Mouse (Mus musculus): ENCODE measurements at regions not wholly inside any gene's neighbourhood (a gene's known extent, or its start where the extent isn't known, plus 50 kb on each side); places are given as distances from the start of the nearest gene placed in this dataset.

DNA sequence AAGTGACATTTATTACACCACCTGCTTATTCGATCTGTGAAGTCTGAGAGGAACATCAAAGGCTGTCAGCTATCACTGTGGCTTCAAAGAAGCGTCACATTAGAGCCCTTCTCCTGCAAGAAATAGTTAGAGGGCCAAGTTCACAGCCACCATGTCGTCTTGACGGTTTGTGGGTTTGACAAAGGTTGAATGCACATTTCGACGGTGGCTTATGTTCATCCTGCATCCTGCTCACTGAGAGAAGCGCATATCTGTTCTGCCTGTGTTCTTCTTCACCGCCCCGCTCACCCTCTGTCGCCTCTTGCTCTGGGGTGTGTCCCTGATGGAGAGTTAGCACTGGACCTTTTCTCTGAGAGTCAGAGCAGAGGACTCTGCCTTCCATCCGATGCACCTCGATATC is 67.2 kb upstream of the 1700021F07Rik start:
- DNase-seq (ENCODE audit: low spot score): no peak
- H3K9ac ChIP-seq (ENCODE audit: low read length): no peak overlapping the region
- H3K4me3 ChIP-seq (ENCODE audit: low read depth, low read length): no peak overlapping the region
- 0 out of 2 replicates have a peak, but pooled peaks cover 3% of the 10 kb centered on the region for H3K9me3 ChIP-seq (ENCODE audit: control insufficient read depth, low read length)
- no peak overlapping the region for H3K27ac ChIP-seq (replicated peaks; ENCODE audit: low read depth, low read length)
- H3K36me3 ChIP-seq (ENCODE audit: control insufficient read depth, insufficient read depth, low read length): no peaks in the 10 kb centered on the region
- no peak for ATAC-seq (ENCODE audit: insufficient number of reproducible peaks, low FRiP score, low TSS enrichment, low read depth)
- H3K4me1 ChIP-seq (ENCODE audit: control insufficient read depth, insufficient read depth, low read length): no peaks in the 10 kb centered on the region
- WGBS: 85% methylated on average over 12 of the region's 12 CpGs
- H3K27me3 ChIP-seq (ENCODE audit: control insufficient read depth, insufficient read depth, low read length): no peaks in the 10 kb centered on the region
- no peak overlapping the region for H3K4me2 ChIP-seq (ENCODE audit: low read depth, severe bottlenecking)

DNA sequence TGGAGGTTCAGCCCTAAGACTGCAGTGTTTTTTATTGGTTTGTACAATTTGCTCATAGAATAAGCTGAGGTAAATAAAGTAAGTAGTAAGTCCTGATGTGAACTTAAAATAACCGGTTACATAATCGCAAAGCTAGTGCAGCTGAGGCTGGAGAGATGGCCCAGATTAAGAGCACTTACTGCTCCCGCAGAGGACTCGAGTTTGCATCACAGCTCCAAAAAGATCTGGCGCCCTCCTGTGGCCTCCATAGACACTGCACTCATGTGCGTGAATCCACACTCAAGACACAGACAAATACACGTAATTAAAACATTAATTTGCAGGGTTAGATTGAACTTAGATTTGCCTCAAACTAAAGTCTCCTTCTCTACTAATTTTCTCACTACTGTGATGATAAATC is 66.3 kb upstream of the 1700021F07Rik start:
- no peak for DNase-seq (ENCODE audit: low spot score)
- H3K9me3 ChIP-seq (ENCODE audit: control insufficient read depth, low read length): 0 out of 2 replicates have a peak, but pooled peaks cover 3% of the 10 kb centered on the region
- WGBS: 86% methylated on average over 7 of the region's 7 CpGs
- no peak for ATAC-seq (ENCODE audit: insufficient number of reproducible peaks, low FRiP score, low TSS enrichment, low read depth)
- H3K27me3 ChIP-seq (ENCODE audit: control insufficient read depth, insufficient read depth, low read length): no peaks in the 10 kb centered on the region
- H3K27ac ChIP-seq (replicated peaks; ENCODE audit: low read depth, low read length): no peak overlapping the region
- H3K36me3 ChIP-seq (ENCODE audit: control insufficient read depth, insufficient read depth, low read length): no peaks in the 10 kb centered on the region
- no peaks in the 10 kb centered on the region for H3K4me1 ChIP-seq (ENCODE audit: control insufficient read depth, insufficient read depth, low read length)
- H3K9ac ChIP-seq (ENCODE audit: low read length): no peak overlapping the region
- H3K4me3 ChIP-seq (ENCODE audit: low read depth, low read length): no peak overlapping the region
- no peak overlapping the region for H3K4me2 ChIP-seq (ENCODE audit: low read depth, severe bottlenecking)

DNA sequence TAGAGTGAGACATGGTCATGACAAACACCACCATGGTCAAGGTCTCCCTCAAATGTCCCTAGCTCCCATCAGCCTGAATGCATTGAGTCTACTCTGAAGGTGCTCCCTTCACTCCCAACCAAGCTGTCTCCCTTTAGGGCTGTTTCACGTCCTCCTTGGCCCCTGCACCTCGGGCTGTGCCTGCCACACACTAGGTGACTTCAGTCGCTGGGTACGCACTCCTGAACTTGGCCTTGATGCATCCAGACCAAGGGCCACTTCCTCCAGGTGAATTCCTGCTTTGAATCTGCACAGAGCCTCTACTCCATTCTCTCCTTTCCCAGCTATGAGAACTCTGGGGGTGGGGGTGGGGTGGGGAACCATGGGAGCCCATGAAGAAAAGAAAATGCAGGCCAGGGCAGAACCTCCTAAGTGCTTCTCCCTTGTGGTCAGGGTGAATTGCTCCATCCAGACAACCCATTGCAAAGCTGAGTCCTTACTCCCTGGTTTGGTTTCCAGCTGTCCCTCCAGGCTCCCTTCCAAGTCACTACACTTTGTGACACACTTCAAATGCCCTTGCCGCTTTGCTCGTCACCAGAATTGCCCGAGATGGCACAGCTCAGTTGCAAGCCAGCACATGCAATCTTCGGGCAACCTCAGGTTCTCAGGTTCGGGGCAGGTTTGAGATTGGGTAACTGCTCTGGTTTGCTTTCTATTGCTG is 65.3 kb upstream of the 1700021F07Rik start:
- H3K4me2 ChIP-seq (ENCODE audit: low read depth, severe bottlenecking): no peak overlapping the region
- H3K27ac ChIP-seq (replicated peaks; ENCODE audit: low read depth, low read length): no peak overlapping the region
- H3K4me3 ChIP-seq (ENCODE audit: low read depth, low read length): no peak overlapping the region
- no peak for DNase-seq (ENCODE audit: low spot score)
- 89% methylated on average over 9 of the region's 9 CpGs for WGBS
- no peaks in the 10 kb centered on the region for H3K36me3 ChIP-seq (ENCODE audit: control insufficient read depth, insufficient read depth, low read length)
- ATAC-seq (ENCODE audit: insufficient number of reproducible peaks, low FRiP score, low TSS enrichment, low read depth): no peak
- 0 out of 2 replicates have a peak, but pooled peaks cover 3% of the 10 kb centered on the region for H3K9me3 ChIP-seq (ENCODE audit: control insufficient read depth, low read length)
- H3K27me3 ChIP-seq (ENCODE audit: control insufficient read depth, insufficient read depth, low read length): no peaks in the 10 kb centered on the region
- H3K4me1 ChIP-seq (ENCODE audit: control insufficient read depth, insufficient read depth, low read length): no peaks in the 10 kb centered on the region
- H3K9ac ChIP-seq (ENCODE audit: low read length): no peak overlapping the region

DNA sequence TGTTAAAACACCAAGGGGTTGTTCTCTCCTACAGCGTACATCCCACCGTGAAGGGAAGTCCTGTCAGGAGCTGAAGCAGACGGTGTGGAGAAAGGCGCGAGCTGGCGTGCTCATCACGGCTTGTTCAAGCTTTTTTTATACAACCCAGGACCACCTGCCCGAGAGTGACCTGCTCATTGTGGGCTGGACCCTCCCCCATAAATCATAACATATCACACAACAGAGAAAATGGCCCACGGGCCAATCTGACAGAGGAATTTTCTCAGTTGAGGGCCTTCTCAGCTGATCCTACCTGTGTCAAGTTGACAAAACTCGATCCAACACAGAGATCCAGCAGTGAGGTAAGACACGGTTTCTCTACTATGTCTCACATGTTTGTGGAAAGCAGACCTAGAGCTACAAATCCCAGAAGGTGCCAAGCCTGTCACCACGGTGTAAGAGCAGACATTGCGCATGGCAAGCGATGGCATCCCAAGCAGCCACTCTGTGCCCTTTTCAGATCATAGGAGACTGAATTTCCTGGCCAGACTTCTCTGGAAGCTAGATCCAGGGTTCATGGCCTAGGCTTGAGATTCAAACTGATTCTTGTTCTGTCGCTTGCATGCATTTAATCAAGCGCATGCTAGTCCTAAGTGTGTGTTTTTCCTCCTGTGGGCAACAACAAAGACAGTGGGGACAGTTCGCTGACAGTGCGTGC is 64.6 kb upstream of the 1700021F07Rik start:
- no peaks in the 10 kb centered on the region for H3K27me3 ChIP-seq (ENCODE audit: control insufficient read depth, insufficient read depth, low read length)
- no peaks in the 10 kb centered on the region for H3K36me3 ChIP-seq (ENCODE audit: control insufficient read depth, insufficient read depth, low read length)
- H3K9me3 ChIP-seq (ENCODE audit: control insufficient read depth, low read length): 0 out of 2 replicates have a peak, but pooled peaks cover 3% of the 10 kb centered on the region
- no peaks in the 10 kb centered on the region for H3K4me1 ChIP-seq (ENCODE audit: control insufficient read depth, insufficient read depth, low read length)
- WGBS: 94% methylated on average over 18 of the region's 18 CpGs
- DNase-seq (ENCODE audit: low spot score): no peak
- no peak overlapping the region for H3K4me3 ChIP-seq (ENCODE audit: low read depth, low read length)
- no peak overlapping the region for H3K27ac ChIP-seq (replicated peaks; ENCODE audit: low read depth, low read length)
- ATAC-seq (ENCODE audit: insufficient number of reproducible peaks, low FRiP score, low TSS enrichment, low read depth): no peak
- no peak overlapping the region for H3K9ac ChIP-seq (ENCODE audit: low read length)
- no peak overlapping the region for H3K4me2 ChIP-seq (ENCODE audit: low read depth, severe bottlenecking)

DNA sequence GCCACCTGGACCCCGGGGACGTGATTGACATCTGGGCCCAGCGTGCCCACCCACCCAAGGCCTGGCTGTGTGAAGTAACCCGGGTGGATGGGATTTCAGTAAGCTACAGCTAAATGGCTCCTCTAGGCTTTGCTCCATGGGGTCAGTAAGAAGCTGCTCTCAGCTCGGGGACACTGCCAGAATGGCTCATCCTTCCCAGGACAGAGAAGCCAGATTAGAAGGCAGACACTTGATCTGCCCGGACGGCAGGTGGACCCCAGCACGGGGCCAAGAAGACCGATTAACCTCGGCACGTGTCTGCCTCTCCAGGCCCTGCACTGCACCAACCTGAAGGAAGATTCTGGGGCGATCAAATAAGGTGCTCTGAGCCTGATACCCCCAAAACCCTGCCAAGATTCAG is 63.5 kb upstream of the 1700021F07Rik start:
- H3K9ac ChIP-seq (ENCODE audit: low read length): no peak overlapping the region
- no peaks in the 10 kb centered on the region for H3K36me3 ChIP-seq (ENCODE audit: control insufficient read depth, insufficient read depth, low read length)
- no peak overlapping the region for H3K4me3 ChIP-seq (ENCODE audit: low read depth, low read length)
- H3K9me3 ChIP-seq (ENCODE audit: control insufficient read depth, low read length): 0 out of 2 replicates have a peak, but pooled peaks cover 3% of the 10 kb centered on the region
- H3K27me3 ChIP-seq (ENCODE audit: control insufficient read depth, insufficient read depth, low read length): no peaks in the 10 kb centered on the region
- H3K4me1 ChIP-seq (ENCODE audit: control insufficient read depth, insufficient read depth, low read length): no peaks in the 10 kb centered on the region
- ATAC-seq (ENCODE audit: insufficient number of reproducible peaks, low FRiP score, low TSS enrichment, low read depth) (no peak), DNase-seq (ENCODE audit: low spot score) (no peak)
- 92% methylated on average over 12 of the region's 12 CpGs for WGBS
- no peak overlapping the region for H3K27ac ChIP-seq (replicated peaks; ENCODE audit: low read depth, low read length)
- H3K4me2 ChIP-seq (ENCODE audit: low read depth, severe bottlenecking): no peak overlapping the region

DNA sequence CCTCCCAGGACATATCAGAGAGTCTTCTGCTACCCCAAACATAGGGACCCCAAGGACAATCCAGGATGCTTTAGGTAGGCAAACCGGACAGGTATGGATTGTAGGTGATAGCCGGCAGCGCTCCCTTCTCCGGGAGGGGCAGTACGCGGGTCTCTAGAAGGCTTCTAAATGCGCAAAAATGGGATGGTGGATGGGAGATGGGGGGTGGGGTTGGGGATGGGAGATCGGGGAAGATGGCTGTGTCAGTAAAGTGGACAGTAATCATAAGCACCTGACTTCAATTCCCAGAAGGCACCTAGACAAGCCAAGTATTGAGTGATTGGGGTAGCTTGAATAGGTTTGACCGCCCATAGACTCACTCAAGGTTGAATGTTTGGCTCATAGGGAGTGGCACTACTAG is 59.1 kb upstream of the 1700021F07Rik start:
- 96% methylated on average over 9 of the region's 9 CpGs for WGBS

DNA sequence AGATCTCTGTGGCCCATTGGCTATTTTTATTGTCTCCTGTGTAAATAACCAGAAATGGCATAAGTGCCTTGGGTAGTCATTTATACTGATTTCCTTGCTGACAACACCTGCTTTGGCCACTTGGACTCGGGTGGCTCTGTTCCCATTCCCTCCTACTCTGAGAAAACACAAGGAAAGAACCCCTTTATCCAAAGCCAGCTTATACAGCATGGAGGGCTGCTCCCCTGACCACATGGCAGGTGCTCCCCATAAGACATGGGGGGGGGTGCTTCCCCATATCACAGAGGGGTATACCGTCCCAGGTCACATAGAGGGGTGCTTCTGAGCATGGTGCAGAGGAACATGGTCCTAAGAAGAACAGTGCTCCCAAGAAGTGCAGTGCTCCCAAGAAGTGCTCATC is 57.8 kb upstream of the 1700021F07Rik start:
- ATAC-seq (ENCODE audit: insufficient number of reproducible peaks, low FRiP score, low TSS enrichment, low read depth): no peak

More for the DNA sequence above, 59.1 kb upstream of the 1700021F07Rik start:
- H3K9ac ChIP-seq (ENCODE audit: low read length): no peak overlapping the region
- no peaks in the 10 kb centered on the region for H3K4me1 ChIP-seq (ENCODE audit: control insufficient read depth, insufficient read depth, low read length)
- no peaks in the 10 kb centered on the region for H3K9me3 ChIP-seq (ENCODE audit: control insufficient read depth, low read length)
- no peak for ATAC-seq (ENCODE audit: insufficient number of reproducible peaks, low FRiP score, low TSS enrichment, low read depth)
- DNase-seq (ENCODE audit: low spot score): no peak
- H3K4me3 ChIP-seq (ENCODE audit: low read depth, low read length): no peak overlapping the region
- H3K4me2 ChIP-seq (ENCODE audit: low read depth, severe bottlenecking): no peak overlapping the region
- no peaks in the 10 kb centered on the region for H3K36me3 ChIP-seq (ENCODE audit: control insufficient read depth, insufficient read depth, low read length)
- no peak overlapping the region for H3K27ac ChIP-seq (replicated peaks; ENCODE audit: low read depth, low read length)
- H3K27me3 ChIP-seq (ENCODE audit: control insufficient read depth, insufficient read depth, low read length): no peaks in the 10 kb centered on the region

DNA sequence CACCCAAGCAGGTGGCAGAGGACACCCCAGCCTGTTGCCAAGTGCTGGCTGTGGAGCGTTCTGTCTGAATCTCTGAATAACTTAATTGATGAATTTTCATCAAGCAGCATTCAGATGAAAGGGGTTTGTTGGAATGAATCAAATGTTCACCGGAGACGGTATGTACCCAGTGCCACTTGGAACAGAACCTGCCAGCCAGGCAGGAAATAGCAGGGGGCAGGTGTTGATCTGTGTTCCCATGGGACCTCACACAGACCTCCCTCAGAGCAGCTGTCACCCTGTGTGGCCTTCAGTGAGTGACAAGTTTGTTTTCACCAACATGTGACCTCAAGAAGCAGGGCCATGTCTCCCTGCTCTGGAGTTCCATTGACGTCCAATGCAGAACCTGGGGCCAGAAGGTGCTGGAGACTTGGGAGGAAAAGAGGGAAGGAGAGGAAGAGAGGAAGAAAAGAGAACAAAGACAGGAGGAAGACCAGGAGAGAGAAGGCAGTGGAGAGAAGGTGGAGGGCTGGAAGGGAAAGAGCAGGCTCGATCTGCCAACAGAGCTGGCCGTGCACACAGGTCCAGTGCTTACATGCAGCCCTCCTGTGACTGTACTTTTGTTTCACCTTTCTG is 57.3 kb upstream of the 1700021F07Rik start:
- Histone ChIP-seq H3K4me3 (ENCODE audit: low read depth, low read length) (no peak overlapping the region), H3K36me3 (ENCODE audit: control insufficient read depth, insufficient read depth, low read length) (no peaks in the 10 kb centered on the region), H3K9me3 (ENCODE audit: control insufficient read depth, low read length) (no peaks in the 10 kb centered on the region), H3K9ac (ENCODE audit: low read length) (no peak overlapping the region), H3K4me2 (ENCODE audit: low read depth, severe bottlenecking) (no peak overlapping the region), H3K27ac (replicated peaks; ENCODE audit: low read depth, low read length) (no peak overlapping the region), H3K27me3 (ENCODE audit: control insufficient read depth, insufficient read depth, low read length) (no peaks in the 10 kb centered on the region), H3K4me1 (ENCODE audit: control insufficient read depth, insufficient read depth, low read length) (no peaks in the 10 kb centered on the region)
- WGBS: 79% methylated on average over 6 of the region's 6 CpGs
- ATAC-seq (ENCODE audit: insufficient number of reproducible peaks, low FRiP score, low TSS enrichment, low read depth) (no peak; the same call in 1 of the 2 replicates), DNase-seq (ENCODE audit: low spot score) (no peak)

More for the DNA sequence above, 57.8 kb upstream of the 1700021F07Rik start:
- no peaks in the 10 kb centered on the region for H3K27me3 ChIP-seq (ENCODE audit: control insufficient read depth, insufficient read depth, low read length)
- H3K9me3 ChIP-seq (ENCODE audit: control insufficient read depth, low read length): no peaks in the 10 kb centered on the region
- no peak overlapping the region for H3K4me3 ChIP-seq (ENCODE audit: low read depth, low read length)
- no peak for DNase-seq (ENCODE audit: low spot score)
- H3K9ac ChIP-seq (ENCODE audit: low read length): no peak overlapping the region
- H3K36me3 ChIP-seq (ENCODE audit: control insufficient read depth, insufficient read depth, low read length): no peaks in the 10 kb centered on the region
- no peaks in the 10 kb centered on the region for H3K4me1 ChIP-seq (ENCODE audit: control insufficient read depth, insufficient read depth, low read length)
- no peak overlapping the region for H3K4me2 ChIP-seq (ENCODE audit: low read depth, severe bottlenecking)
- H3K27ac ChIP-seq (replicated peaks; ENCODE audit: low read depth, low read length): no peak overlapping the region
- 85% methylated on average over 2 of the region's 2 CpGs for WGBS

All from limb, embryonic 11.5 days (tissue).